Mouse (Mus musculus): ENCODE measurements around the gene Ntm. TPM values are rescaled to one million over a fixed set of nuclear protein-coding genes. Genes with fewer than 3 reads are reported as not detected.

Gene Ntm
- polyA plus RNA-seq, 1 experiment from 2014 or later = 51.8 TPM

GRCm38 (mm10) chr9:29262836-29263235 lies 700.1 kb downstream of the Ntm start:
- Histone ChIP-seq H3K4me3 (no peak overlapping the region), H3K27ac (ENCODE audit: poor library complexity, severe bottlenecking) (no peak overlapping the region), H3K4me2 (no peak overlapping the region), H3K4me1 (replicated peaks) (peaks cover 20% of the 10 kb centered on the region), H3K9ac (no peak overlapping the region), H3K9me3 (replicated peaks) (no peaks in the 10 kb centered on the region), H3K27me3 (replicated peaks) (no peaks in the 10 kb centered on the region), H3K36me3 (no peaks in the 10 kb centered on the region)
- WGBS = 37% methylated on average over 3 of the region's 3 CpGs
- ATAC-seq (ENCODE audit: insufficient number of reproducible peaks, low FRiP score) = no peak

- no peak overlapping the region for H3K27ac ChIP-seq (ENCODE audit: poor library complexity, severe bottlenecking)
- no peaks in the 10 kb centered on the region for H3K36me3 ChIP-seq
- H3K4me1 ChIP-seq (replicated peaks) = peaks cover 3% of the 10 kb centered on the region; the same call in 1 of the 2 replicates
- no peak overlapping the region for H3K4me2 ChIP-seq
- no peak overlapping the region for H3K4me3 ChIP-seq
- no peak for ATAC-seq (ENCODE audit: insufficient number of reproducible peaks, low FRiP score)
- no peaks in the 10 kb centered on the region for H3K27me3 ChIP-seq (replicated peaks)
- no peaks in the 10 kb centered on the region for H3K9me3 ChIP-seq (replicated peaks)
- WGBS = 68% methylated on average over 2 of the region's 2 CpGs
- H3K9ac ChIP-seq = no peak overlapping the region
Observed at GRCm38 (mm10) chr9:29252866-29253265, 710.1 kb downstream of the Ntm start.

- no peak for ATAC-seq (ENCODE audit: insufficient number of reproducible peaks, low FRiP score)
- Histone ChIP-seq H3K9me3 (replicated peaks) (no peaks in the 10 kb centered on the region), H3K36me3 (no peaks in the 10 kb centered on the region), H3K27ac (ENCODE audit: poor library complexity, severe bottlenecking) (no peak overlapping the region), H3K27me3 (replicated peaks) (no peaks in the 10 kb centered on the region), H3K9ac (no peak overlapping the region), H3K4me1 (replicated peaks) (peaks cover 10% of the 10 kb centered on the region; the same call in 1 of the 2 replicates), H3K4me3 (no peak overlapping the region), H3K4me2 (no peak overlapping the region)
- WGBS = 62% methylated on average over 3 of the region's 3 CpGs
Observed at GRCm38 (mm10) chr9:29250813-29251212, 712.1 kb downstream of the Ntm start.

GRCm38 (mm10) chr9:29247812-29248211 lies 715.1 kb downstream of the Ntm start:
- Histone ChIP-seq H3K4me2 (no peak overlapping the region), H3K36me3 (no peaks in the 10 kb centered on the region), H3K4me1 (replicated peaks) (peaks cover 10% of the 10 kb centered on the region; the same call in 1 of the 2 replicates), H3K27me3 (replicated peaks) (no peaks in the 10 kb centered on the region), H3K27ac (ENCODE audit: poor library complexity, severe bottlenecking) (peak overlapping the region; percentile 21; the same call in 1 of the 2 replicates), H3K4me3 (no peak overlapping the region), H3K9me3 (replicated peaks) (no peaks in the 10 kb centered on the region), H3K9ac (no peak overlapping the region)
- 72% methylated on average over 3 of the region's 3 CpGs for WGBS
- no peak for ATAC-seq (ENCODE audit: insufficient number of reproducible peaks, low FRiP score)

GRCm38 (mm10) chr9:29244006-29244405 lies 718.9 kb downstream of the Ntm start:
- Histone ChIP-seq H3K27me3 (replicated peaks) (no peaks in the 10 kb centered on the region), H3K9me3 (replicated peaks) (no peaks in the 10 kb centered on the region), H3K4me3 (no peak overlapping the region), H3K27ac (ENCODE audit: poor library complexity, severe bottlenecking) (no peak overlapping the region), H3K9ac (no peak overlapping the region), H3K4me1 (replicated peaks) (peaks cover 12% of the 10 kb centered on the region; the same call in 1 of the 2 replicates), H3K4me2 (no peak overlapping the region), H3K36me3 (no peaks in the 10 kb centered on the region)
- 85% methylated on average over 2 of the region's 2 CpGs for WGBS
- ATAC-seq (ENCODE audit: insufficient number of reproducible peaks, low FRiP score) = no peak

GRCm38 (mm10) chr9:29242497-29243422 lies 720.2 kb downstream of the Ntm start:
- H3K36me3 ChIP-seq = no peaks in the 10 kb centered on the region
- no peak overlapping the region for H3K4me2 ChIP-seq

GRCm38 (mm10) chr9:29240797-29241196 lies 722.1 kb downstream of the Ntm start:
- Histone ChIP-seq H3K9ac (no peak overlapping the region), H3K4me1 (replicated peaks) (0 out of 2 replicates have a peak, but pooled peaks cover 2% of the 10 kb centered on the region), H3K27ac (ENCODE audit: poor library complexity, severe bottlenecking) (no peak overlapping the region), H3K9me3 (replicated peaks) (no peaks in the 10 kb centered on the region), H3K4me3 (no peak overlapping the region), H3K4me2 (no peak overlapping the region), H3K27me3 (replicated peaks) (no peaks in the 10 kb centered on the region), H3K36me3 (no peaks in the 10 kb centered on the region)
- WGBS = 87% methylated on average over 2 of the region's 2 CpGs
- ATAC-seq (ENCODE audit: insufficient number of reproducible peaks, low FRiP score) = no peak

More at GRCm38 (mm10) chr9:29242497-29243422, 720.2 kb downstream of the Ntm start:
- Histone ChIP-seq H3K9me3 (replicated peaks) (no peaks in the 10 kb centered on the region), H3K4me1 (replicated peaks) (peaks cover 8% of the 10 kb centered on the region; the same call in 1 of the 2 replicates), H3K27ac (ENCODE audit: poor library complexity, severe bottlenecking) (no peak overlapping the region), H3K9ac (no peak overlapping the region), H3K27me3 (replicated peaks) (no peaks in the 10 kb centered on the region), H3K4me3 (no peak overlapping the region)
- no peak for ATAC-seq (ENCODE audit: insufficient number of reproducible peaks, low FRiP score)
- 83% methylated on average over 8 of the region's 8 CpGs for WGBS

- no peak for ATAC-seq (ENCODE audit: insufficient number of reproducible peaks, low FRiP score)
- H3K9me3 ChIP-seq (replicated peaks) = no peaks in the 10 kb centered on the region
- no peaks in the 10 kb centered on the region for H3K36me3 ChIP-seq
Observed at GRCm38 (mm10) chr9:29238973-29239372, 724.0 kb downstream of the Ntm start.

GRCm38 (mm10) chr9:29236752-29237151 lies 726.2 kb downstream of the Ntm start:
- H3K4me2 ChIP-seq = no peak overlapping the region
- H3K27me3 ChIP-seq (replicated peaks) = no peaks in the 10 kb centered on the region
- no peak for ATAC-seq (ENCODE audit: insufficient number of reproducible peaks, low FRiP score)
- no peak overlapping the region for H3K27ac ChIP-seq (ENCODE audit: poor library complexity, severe bottlenecking)
- no peaks in the 10 kb centered on the region for H3K36me3 ChIP-seq
- H3K9me3 ChIP-seq (replicated peaks) = no peaks in the 10 kb centered on the region
- 76% methylated on average over 3 of the region's 3 CpGs for WGBS
- H3K4me1 ChIP-seq (replicated peaks) = peaks cover 6% of the 10 kb centered on the region; the same call in 1 of the 2 replicates
- H3K4me3 ChIP-seq = no peak overlapping the region
- H3K9ac ChIP-seq = no peak overlapping the region

More at GRCm38 (mm10) chr9:29238973-29239372, 724.0 kb downstream of the Ntm start:
- Histone ChIP-seq H3K4me1 (replicated peaks) (0 out of 2 replicates have a peak, but pooled peaks cover 2% of the 10 kb centered on the region), H3K9ac (no peak overlapping the region), H3K4me2 (no peak overlapping the region), H3K27me3 (replicated peaks) (no peaks in the 10 kb centered on the region), H3K4me3 (no peak overlapping the region), H3K27ac (ENCODE audit: poor library complexity, severe bottlenecking) (no peak overlapping the region)
- WGBS = 77% methylated on average over 3 of the region's 3 CpGs

- ATAC-seq (ENCODE audit: insufficient number of reproducible peaks, low FRiP score) = no peak
- Histone ChIP-seq H3K4me3 (no peak overlapping the region), H3K27ac (ENCODE audit: poor library complexity, severe bottlenecking) (no peak overlapping the region), H3K36me3 (no peaks in the 10 kb centered on the region), H3K9me3 (replicated peaks) (no peaks in the 10 kb centered on the region), H3K27me3 (replicated peaks) (no peaks in the 10 kb centered on the region), H3K9ac (no peak overlapping the region), H3K4me1 (replicated peaks) (no peaks in the 10 kb centered on the region), H3K4me2 (no peak overlapping the region)
- WGBS = 86% methylated on average over 4 of the region's 4 CpGs
Observed at GRCm38 (mm10) chr9:29227747-29228146, 735.2 kb downstream of the Ntm start.

GRCm38 (mm10) chr9:29222915-29223545 lies 739.9 kb downstream of the Ntm start:
- Histone ChIP-seq H3K4me2 (no peak overlapping the region), H3K27me3 (replicated peaks) (no peaks in the 10 kb centered on the region), H3K9me3 (replicated peaks) (0 out of 2 replicates have a peak, but pooled peaks cover 6% of the 10 kb centered on the region), H3K9ac (no peak overlapping the region), H3K4me1 (replicated peaks) (0 out of 2 replicates have a peak, but pooled peaks cover 5% of the 10 kb centered on the region), H3K27ac (ENCODE audit: poor library complexity, severe bottlenecking) (no peak overlapping the region), H3K36me3 (no peaks in the 10 kb centered on the region), H3K4me3 (no peak overlapping the region)
- 64% methylated on average over 10 of the region's 10 CpGs for WGBS
- no peak for ATAC-seq (ENCODE audit: insufficient number of reproducible peaks, low FRiP score)
